Mouse (Mus musculus) fat pad, adult 2 months (tissue): ENCODE data around the gene Mad1l1.
"Not testable (repeated sequence)": the region's sequence is repeated elsewhere in the genome, so short reads cannot be mapped to it uniquely, and the experiment has no call there.

Source experiments
- DNase-seq: peaks from one replicate; pipeline ENCODE4 v3.0.0-alpha.2; 2011; ENCODE audit warnings: low read depth, low spot score; ENCODE audit errors: extremely low read depth

Mad1l1 gene

GRCm38 (mm10) chr5:140321042-140321755 lies at the start of gene Mad1l1, which contains the start of gene Nudt1:
Mad1l1 (minus strand) TSS chr5:140321552.
Nudt1 (plus strand) TSS chr5:140321656.
- peak; percentile 25 for DNase-seq

GRCm38 (mm10) chr5:140370446-140371254 lies 49.3 kb upstream of the Mad1l1 start:
- DNase-seq: no peak

DNA sequence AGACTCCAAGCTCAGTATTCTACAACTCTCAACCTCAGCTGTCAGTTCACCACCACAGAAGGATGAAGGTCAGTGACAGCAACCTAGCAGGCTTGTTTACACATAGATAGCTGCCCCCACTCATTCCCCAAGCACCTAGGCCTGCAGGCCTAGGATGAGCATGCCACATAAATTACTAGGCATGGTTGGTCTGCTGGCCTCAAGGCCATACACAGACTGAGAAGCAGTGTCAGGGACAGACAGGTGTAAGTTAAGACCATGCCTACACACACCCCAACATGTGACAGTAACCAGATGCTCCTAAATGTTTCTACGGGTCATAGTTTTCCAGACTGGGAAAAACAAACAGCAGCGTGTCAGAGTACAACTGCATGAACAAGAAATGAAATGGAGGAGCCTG lies 48.1 kb upstream of the Mad1l1 start:
- DNase-seq: no peak

DNA sequence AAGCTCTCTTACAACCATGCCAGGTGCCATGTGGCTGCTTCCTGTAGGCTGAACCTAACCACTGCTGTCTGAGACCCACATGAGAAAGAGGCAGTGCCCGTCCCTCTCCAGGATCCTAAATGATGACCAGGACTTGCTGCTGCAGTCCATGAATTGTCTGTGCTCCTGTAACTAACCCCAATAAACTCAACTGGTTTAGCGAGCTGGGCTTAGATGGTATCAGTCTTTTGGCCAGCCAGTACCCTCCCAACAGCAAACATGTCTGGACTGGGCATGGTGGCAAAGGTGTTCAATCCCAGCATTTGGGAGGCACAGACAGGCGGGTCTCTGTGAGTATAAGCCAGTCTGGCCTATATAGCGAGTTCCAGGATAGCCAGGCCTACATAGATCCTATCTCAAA lies 47.6 kb upstream of the Mad1l1 start:
- DNase-seq: no peak

- not testable (repeated sequence) for DNase-seq
These were observed 46.8 kb upstream of the Mad1l1 start for GRCm38 (mm10) chr5:140368126-140368525.

DNA sequence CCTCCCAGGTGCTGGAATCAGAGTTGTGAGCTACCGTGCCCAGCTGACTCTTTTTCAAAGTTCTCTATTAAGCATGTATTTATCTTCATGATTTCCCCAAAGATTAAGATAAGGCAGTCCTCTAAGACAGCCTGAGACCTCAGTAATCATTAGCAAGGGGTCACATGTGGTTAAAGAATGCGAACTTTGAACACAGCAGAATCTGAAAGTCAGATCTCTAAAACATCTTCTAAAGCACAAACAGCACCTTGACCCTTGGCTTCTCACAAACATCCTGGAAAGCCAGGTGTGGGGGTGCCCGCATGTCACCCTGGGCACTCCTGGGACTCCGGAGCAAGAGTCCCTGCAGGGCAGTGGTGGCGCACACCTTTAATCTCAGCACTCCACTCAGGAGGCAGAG lies 43.1 kb upstream of the Mad1l1 start:
- no peak for DNase-seq

- no peak for DNase-seq
These were observed 38.8 kb upstream of the Mad1l1 start for GRCm38 (mm10) chr5:140359930-140360674.

GRCm38 (mm10) chr5:140357466-140357865 lies 36.1 kb upstream of the Mad1l1 start:
- DNase-seq: no peak

DNA sequence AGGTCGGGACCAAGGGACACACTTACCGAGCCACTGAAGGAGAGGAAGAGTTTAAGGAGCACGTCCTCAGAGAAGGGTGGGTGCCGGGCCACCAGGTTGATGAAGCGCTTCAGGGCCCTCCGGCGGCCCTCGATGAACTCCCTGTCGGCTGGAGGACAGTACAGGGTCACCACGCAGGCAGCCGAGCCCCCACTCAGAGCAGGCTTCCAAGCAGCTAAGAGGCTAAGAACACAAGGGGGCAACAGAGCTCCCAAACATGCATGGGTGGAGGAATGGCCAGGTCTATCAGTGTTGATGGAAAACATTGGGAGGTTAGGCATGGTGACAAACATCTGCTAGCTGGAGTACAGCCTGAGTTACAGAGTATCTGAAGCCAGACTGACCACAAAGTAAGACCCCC lies 34.6 kb upstream of the Mad1l1 start:
- DNase-seq: no peak

- DNase-seq: no peak
These were observed 31.0 kb upstream of the Mad1l1 start for GRCm38 (mm10) chr5:140352352-140352751.

- no peak for DNase-seq
These were observed 29.6 kb upstream of the Mad1l1 start for GRCm38 (mm10) chr5:140350731-140351497.

DNA sequence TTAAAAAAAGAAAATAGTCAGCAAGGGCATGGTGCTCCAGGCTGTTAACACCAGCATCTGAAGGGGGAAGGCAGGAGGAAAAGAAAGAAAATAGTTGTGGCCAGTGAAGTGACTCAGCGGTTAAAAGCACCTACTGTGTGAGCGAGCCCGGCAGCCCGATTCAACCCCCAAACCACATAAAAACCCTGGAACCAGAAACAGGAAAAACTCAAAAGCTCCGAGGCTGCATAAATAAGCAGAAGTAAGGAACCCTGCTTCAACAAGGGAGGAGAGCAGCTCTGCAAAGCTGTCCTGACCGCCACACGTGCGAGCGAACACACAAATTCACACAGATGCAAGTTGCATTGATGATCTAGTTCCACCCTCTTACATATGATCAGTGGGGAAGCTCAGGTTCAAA lies 28.5 kb upstream of the Mad1l1 start:
- no peak for DNase-seq

DNA sequence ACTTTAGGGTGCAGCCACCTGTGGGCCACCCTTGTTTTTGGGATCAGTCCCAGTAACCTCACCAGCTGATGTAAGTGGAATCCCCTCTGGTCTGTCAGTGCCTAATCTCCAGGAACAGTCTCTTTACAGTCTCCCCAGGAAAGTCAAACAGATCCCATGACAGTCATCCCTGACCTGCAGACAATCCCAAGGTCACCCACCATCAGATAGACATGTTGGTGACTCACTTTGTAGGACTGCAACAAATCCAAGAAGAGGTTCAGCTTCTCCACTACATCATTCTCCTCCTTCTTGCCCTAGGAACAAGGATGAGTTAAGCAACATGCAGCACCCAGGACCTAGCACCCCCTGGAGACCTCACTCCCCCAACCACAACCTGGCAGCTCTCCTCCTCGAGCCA lies 24.7 kb upstream of the Mad1l1 start:
- no peak for DNase-seq

GRCm38 (mm10) chr5:140345244-140345643 lies 23.9 kb upstream of the Mad1l1 start:
- DNase-seq: no peak

- no peak for DNase-seq
These were observed 21.5 kb upstream of the Mad1l1 start for GRCm38 (mm10) chr5:140342880-140343279.

GRCm38 (mm10) chr5:140339836-140340235 lies 18.5 kb upstream of the Mad1l1 start:
- no peak for DNase-seq

DNA sequence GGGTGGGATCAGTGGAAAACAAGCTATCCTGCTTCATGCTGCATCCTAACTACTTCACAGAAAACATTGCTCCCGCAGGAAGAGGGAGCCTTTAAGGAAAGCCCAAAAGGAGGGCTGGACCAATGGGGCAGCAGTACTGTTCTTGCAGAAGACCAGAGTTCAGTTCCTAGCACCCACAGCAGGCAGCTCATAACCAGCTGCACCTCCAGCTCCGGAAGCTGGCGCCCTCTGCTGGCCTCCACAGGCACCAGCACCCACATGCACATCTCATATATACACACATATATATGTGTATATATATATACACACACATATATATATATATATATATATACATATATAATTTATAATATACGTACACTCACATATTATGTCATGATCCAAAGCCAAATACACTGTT lies 17.4 kb upstream of the Mad1l1 start:
- DNase-seq: no peak

GRCm38 (mm10) chr5:140336680-140337079 lies 15.3 kb upstream of the Mad1l1 start:
- no peak for DNase-seq

- DNase-seq: no peak
These were observed 12.3 kb upstream of the Mad1l1 start for GRCm38 (mm10) chr5:140333631-140334030.

- DNase-seq: peak; percentile 40
These were observed 11.2 kb upstream of the Mad1l1 start for GRCm38 (mm10) chr5:140332519-140332918.
